Mouse (Mus musculus) heart, postnatal 0 days (tissue): Measurements from ENCODE around the gene Gclc.

Experiments
- CTCF ChIP-seq: IDR thresholded peaks from 2 replicates; pipeline ENCODE4 v1.5.1; 2016; ENCODE audit warnings: antibody characterized with exemption, control low read depth, low read depth
- EP300 ChIP-seq: IDR thresholded peaks from 2 replicates; pipeline ENCODE4 v1.6.1; 2016; ENCODE audit warnings: antibody characterized with exemption, low read depth

DNA sequence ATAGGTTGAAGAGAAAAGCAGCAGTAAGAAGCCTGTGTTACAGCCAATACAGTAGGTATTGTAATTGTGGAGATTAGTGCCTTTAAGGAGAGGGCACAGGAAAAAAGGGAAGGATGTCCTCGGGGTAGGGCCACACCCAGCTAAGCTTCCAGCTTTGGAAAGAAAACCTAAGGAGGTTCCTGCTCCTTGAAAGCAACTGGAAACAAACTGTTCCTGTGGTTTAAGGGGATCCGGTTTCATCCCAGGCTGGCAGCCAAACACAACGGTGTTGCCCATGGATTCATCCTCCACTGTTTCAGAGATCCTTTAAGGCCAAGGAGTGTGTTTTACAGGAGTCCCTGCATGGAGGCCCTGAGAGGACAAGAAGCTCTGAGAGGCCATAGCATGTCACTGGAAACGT lies 66.5 kb downstream of the Gclc start:
- TF ChIP-seq EP300 (no peak), CTCF (no peak)
